Mouse (Mus musculus) lung, postnatal 36 days (tissue): Measurements from ENCODE around the gene Sstr3.

Experiments
- DNase-seq: peaks from one replicate; pipeline ENCODE4 v3.0.0; 2022; ENCODE audit warnings: mixed read lengths

The Sstr3 gene

GRCm38 (mm10) chr15:78493401-78494010 lies 51.0 kb downstream of the Sstr3 start:
- DNase-seq, result no peak

- no peak for DNase-seq
These were observed 53.2 kb downstream of the Sstr3 start for GRCm38 (mm10) chr15:78491301-78491700.

DNA sequence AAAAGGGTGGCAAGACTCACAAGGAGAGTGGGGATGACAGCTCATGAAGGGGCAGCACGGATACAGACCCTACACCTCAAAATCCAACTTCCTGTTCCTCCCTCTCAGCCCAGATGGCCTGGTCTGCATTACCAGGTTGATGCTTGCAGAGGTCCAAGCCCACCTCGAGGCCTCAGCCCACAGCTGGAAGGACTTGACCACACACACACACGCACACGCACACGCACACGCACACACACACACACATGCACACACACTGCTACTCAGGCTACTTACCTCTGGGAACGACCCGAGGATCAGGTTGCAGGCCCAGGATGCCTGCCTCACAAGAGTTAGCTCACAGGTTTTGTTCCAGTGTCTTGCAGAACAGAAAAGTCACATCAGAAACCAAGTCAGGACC lies 54.6 kb downstream of the Sstr3 start:
- DNase-seq, result no peak

- DNase-seq, result no peak
These were observed 55.2 kb downstream of the Sstr3 start for GRCm38 (mm10) chr15:78489248-78489647.

DNA sequence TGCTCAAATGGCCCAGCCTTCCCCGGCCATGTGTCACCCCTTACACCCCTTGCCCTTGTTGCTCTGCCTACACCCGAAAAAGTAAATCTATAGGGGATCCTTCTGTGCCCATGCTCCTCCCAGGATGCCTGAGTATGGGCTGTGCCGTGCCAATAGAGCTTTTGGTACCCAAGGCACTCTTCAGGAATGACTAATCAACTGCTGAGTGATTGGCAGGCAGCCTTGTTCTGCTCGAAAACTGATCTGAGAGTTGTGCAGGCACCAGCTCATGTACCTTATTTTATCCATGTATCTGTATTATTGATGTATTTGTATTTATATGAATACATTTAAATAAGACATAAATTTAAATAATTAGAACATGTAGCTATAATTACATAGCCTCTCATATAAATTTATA lies 57.4 kb downstream of the Sstr3 start:
- no peak for DNase-seq
